Mouse (Mus musculus): ENCODE data around the gene Cebpb.
"Not testable (repeated sequence)": the region's sequence is repeated elsewhere in the genome, so short reads cannot be mapped to it uniquely, and the experiment has no call there.

Gene Cebpb

DNA sequence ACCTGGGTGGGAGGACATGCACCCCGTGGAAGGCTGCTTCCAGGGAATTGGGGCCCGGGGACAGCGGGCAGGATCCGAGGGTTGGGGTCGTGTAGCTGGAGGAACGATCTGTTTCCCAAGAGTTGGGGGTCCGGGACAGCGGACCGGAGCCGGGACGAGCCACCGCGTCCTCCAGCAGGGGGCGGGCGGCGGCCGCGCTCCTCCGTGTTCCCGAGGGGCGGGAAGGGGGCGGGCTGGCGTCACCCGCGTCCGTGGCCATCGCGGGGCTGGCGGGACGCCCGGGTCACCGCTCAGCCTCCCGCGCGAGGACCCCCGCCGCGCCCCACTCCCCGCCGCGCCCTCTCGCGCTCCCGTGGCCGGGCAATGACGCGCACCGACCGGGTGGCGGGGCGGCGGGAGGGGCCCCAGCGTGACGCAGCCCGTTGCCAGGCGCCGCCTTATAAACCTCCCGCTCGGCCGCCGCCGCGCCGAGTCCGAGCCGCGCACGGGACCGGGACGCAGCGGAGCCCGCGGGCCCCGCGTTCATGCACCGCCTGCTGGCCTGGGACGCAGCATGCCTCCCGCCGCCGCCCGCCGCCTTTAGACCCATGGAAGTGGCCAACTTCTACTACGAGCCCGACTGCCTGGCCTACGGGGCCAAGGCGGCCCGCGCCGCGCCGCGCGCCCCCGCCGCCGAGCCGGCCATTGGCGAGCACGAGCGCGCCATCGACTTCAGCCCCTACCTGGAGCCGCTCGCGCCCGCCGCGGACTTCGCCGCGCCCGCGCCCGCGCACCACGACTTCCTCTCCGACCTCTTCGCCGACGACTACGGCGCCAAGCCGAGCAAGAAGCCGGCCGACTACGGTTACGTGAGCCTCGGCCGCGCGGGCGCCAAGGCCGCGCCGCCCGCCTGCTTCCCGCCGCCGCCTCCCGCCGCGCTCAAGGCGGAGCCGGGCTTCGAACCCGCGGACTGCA lies at the start of gene Cebpb:
Gene Cebpb, plus strand, starts transcription at position 418 of the 954 bp plus-strand sequence.
- ATAC-seq (ENCODE audit: insufficient number of reproducible peaks, low FRiP score, low TSS enrichment) = peak; percentile 23; the same call in 1 of the 2 replicates

DNA sequence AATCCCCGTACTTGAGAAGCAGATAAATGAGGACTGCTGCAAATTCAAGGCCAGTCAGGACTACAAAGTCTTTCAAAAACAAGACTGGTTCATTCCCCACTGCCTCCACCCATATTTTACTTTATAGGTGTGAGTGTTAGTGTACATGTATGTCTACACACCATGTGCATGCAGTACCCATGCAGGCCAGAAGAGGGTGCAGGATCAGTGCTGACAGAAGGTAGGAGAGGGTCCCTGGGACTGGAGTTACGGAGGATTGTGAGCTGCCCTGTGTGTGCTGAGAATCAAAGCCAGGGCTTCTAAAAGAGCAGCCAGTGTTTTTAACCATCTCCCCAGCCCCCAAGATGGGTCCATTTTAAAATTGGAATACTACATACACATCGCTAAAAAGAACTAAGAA lies 48.4 kb upstream of the Cebpb start:
- no peak for ATAC-seq (ENCODE audit: insufficient number of reproducible peaks, low FRiP score, low TSS enrichment)

DNA sequence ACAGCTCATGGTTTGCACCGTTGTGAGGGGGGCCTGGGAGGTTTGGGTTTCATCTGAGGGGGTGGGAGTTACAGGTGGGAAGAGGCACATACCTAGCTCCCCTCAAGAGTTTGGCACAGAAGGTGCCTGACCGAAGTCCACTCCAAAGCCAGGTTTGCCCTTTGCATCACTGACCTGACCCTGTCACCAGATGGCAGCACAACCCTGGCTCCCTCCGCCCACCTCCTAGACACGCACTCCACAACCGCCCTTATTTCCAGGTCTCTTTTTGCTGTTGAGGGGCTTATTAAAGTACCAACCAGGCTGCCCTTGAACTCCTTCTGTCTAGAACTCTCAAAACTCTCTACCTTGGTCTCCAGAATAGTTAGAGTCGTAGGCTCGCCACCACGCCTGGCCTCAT lies 47.4 kb upstream of the Cebpb start:
- ATAC-seq (ENCODE audit: insufficient number of reproducible peaks, low FRiP score, low TSS enrichment) = no peak

DNA sequence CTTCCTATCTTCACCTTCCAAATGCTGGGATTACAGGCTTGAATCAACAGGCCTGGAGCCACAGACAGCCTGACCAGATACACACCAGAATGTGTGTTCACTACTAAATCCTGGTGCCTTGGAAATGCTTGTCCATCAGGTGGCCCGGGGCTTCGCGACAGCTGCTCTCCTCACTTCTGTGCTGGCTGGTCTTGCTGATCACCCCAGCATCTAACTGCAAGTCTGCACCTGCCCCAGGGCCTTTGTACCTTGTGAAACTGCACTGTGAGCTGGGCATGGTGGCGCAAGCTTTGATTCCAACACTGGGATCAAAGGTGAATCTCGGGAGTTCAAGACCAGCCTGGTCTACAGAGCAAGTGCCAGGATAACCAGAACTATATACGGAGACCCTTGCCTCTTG lies 46.6 kb upstream of the Cebpb start:
- no peak for ATAC-seq (ENCODE audit: insufficient number of reproducible peaks, low FRiP score, low TSS enrichment)

DNA sequence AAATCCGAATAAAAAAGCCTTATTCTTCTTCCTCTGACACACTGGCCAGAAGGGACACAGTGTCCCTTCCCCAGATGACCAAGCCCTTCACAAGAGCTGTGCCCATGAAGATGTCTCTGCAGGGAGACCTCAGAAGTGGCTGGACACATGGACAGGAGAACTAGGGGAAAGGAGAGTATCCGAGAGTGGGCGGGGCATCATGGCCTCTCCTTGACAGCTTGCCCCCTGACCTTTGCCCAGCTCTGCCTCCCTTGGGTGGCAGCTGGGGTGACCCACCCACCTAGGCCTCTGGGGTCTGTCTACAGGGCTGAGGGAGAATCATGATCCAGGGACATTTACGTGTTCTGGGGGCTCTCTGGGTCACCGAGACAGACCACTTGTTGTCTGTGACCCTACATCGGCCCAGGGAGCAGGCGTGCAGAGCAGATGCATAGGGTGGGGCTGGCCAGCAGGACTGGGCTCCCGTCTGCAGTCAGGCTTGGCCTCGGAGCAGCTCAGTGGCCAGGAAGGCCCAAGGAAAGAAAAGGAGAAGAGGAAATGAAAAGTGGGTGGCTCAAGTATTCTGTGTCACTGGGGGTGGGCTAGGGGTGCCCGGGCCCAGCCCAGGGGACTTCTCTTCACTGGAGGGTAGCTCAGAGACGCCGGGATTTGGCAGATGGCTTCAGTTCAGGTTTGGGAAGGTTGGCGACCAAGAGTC lies 45.2 kb upstream of the Cebpb start:
- ATAC-seq (ENCODE audit: insufficient number of reproducible peaks, low FRiP score, low TSS enrichment) = not testable (repeated sequence)

DNA sequence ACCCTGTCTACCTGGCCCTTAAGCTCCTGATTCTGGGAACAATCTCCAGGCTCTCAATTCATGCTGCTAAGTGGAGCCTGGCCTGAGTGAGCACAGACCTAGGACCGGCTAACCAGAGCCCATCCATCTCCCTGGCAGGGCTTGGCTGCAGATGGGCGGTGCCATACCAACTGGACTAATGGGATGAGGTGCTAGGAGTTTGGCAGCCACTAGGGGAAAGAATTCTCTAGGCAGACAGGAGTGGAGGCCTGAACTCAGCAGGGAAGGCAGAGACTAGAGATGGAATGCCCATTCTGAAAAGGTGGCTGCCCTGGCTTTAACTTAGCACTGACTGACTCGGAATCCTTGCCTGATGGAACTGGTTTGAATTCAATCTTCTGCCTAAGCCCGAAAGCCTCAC lies 42.3 kb upstream of the Cebpb start:
- ATAC-seq (ENCODE audit: insufficient number of reproducible peaks, low FRiP score, low TSS enrichment) = no peak

DNA sequence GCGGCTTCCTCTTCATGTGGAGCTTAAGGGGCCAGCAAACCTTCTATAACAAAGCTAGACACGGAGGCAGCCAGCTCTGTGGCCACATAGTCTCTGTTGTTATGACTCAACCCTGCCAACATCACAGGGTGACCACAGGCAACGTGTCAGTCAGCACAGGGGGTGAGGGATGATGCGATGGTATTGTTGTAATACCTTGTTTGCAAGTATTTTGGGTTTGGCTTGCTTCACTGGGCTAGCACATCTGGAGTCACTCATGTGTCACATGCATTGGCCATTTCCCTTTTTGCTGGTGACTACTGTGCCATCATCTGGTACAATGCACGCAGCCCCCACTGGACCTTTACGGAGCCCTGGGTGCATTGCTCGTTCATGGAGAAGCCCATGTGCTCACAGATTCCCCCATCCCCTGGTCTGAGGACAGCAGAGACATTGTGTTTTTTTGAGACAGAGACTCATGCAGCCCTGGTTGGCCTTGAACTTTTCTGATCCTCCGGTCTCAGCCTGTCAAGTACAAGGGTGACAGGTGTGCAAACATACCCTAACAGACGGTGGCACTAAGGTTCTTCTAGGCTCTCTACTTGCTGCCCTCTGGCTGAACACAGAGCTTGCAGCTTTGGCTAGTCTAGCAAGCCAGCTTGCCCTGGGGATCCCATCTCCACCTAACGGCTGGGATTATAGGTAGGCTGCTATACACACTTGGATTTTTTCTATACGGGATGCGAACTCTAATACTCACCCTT lies 39.3 kb upstream of the Cebpb start:
- no peak for ATAC-seq (ENCODE audit: insufficient number of reproducible peaks, low FRiP score, low TSS enrichment)

DNA sequence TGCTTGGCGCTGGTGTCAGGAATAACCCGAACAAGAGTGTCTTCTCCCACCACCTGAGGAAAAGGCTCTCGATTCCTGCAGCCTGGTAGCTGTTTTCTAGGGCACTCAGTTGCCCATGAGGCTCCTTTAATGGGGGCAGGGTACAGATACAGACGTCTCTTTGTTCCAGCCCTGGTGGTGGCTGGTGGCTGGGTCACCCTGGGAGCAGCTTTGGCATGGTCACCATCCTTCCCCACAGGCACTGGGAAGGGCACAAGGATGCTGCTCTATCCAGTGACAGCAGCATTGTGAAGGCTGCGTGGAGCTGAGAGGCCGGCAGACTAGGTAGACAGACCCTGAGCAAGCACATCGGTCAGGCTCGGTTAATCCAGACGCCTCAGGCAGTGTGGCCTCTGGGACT lies 37.1 kb upstream of the Cebpb start:
- no peak for ATAC-seq (ENCODE audit: insufficient number of reproducible peaks, low FRiP score, low TSS enrichment)

DNA sequence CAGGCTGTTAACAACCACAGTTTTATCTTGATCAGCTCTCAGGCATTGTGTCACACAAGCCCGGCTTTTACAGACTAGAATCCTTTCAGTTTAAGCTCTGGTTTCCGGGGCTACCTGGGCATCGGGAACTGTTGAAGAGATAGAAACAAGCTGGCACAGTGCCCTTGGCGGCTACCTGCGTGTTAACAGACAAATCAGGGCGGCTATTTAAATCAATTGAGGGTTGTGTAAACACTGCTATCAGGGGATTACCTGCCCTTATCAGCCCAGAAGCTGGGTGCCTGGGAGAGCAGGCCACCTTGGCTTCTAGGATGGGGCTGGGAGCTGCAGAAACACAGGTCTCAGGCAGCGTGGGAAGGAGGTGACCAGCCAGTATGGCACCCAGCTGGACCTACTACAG lies 36.0 kb upstream of the Cebpb start:
- ATAC-seq (ENCODE audit: insufficient number of reproducible peaks, low FRiP score, low TSS enrichment) = no peak

DNA sequence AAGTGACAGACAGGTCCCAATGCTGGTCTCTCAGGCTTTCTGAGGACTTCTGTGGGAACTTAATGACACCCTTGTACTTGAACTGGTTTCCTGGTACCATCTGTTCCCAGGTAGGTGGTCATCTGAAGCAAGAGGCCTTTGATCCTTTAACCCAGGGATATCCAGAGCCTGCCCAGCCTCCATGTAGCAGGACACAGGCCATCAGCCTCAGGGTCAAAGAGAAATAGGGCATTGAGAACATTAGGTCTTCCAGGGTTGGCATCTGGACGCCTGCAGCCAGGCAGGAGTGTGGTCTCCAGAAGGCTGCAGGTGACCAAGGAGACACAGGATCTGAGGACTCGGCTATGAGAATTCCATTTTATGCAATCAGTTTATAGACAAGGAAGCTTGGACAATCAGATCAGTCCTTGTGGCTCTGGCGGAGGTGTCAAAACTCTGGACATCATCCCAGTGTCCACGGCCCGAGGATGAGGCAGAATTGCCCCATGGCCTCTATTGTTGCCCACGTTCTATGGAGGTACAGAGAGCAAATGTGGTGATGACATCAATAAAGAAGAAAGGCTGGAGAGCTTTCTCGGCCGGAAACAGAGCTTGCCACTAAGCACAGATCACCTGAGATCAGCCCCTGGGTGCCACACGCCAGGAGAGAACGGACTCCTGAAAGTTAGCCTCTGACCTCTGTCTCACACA lies 33.7 kb upstream of the Cebpb start:
- ATAC-seq (ENCODE audit: insufficient number of reproducible peaks, low FRiP score, low TSS enrichment) = no peak

DNA sequence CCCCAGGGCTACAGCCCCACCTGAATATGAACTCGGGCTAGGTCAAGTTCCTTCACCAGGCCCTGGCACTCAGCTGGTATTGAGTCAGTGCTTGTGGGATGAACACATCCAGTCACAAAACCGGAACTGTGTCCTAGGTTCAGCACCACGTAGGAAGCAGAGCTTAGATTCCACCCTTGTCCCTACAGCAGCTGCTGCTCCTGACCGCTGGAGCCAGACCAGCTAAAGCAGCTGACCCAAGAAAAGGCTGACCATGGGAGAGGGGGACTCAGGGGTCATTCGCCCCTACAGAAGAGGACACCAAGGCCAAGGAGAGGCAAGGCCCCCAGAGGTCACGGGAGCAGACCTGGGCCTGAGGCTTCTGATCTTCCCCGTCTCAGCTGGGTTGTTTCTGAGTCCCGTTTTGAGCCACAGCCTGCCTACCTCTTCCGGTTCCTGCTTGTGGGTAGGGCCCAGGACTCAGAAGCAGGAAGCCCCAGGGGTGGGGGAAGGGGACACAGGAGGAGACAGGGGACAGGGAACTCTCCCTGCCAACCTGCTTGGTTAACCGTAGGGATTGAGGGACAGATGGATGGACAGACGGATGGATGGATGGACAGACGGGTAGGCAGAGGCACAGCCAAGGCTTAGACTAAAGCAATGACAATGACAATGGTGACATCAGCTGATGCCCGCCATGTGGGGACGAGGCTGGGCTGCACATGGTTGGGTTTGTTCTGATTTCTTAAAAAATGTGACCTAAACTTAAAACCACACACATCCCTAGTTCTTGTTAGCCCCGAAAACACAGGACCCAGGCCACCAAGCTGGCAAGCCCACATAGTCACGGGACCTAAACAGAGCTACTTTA lies 31.9 kb upstream of the Cebpb start:
- no peak for ATAC-seq (ENCODE audit: insufficient number of reproducible peaks, low FRiP score, low TSS enrichment)

DNA sequence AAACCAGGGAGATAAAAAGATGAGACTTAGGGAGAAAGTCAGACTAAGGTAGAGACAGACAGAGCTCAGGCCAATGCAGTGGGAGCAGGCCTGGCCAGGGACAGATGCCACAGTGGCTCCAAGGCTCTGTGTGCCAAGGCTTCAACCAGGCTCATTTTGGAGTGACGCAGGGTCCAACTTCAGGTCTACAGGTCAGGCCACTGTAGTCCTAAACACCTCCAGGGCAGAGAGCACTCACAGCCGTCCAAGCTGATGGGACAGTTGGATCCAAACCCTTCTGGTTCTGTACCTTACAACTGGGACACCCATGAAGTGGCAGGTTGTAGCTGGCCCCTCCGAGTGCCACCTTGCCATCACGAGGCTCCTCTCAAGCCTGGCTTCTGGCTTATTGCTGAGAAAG lies 30.7 kb upstream of the Cebpb start:
- ATAC-seq (ENCODE audit: insufficient number of reproducible peaks, low FRiP score, low TSS enrichment) = no peak

DNA sequence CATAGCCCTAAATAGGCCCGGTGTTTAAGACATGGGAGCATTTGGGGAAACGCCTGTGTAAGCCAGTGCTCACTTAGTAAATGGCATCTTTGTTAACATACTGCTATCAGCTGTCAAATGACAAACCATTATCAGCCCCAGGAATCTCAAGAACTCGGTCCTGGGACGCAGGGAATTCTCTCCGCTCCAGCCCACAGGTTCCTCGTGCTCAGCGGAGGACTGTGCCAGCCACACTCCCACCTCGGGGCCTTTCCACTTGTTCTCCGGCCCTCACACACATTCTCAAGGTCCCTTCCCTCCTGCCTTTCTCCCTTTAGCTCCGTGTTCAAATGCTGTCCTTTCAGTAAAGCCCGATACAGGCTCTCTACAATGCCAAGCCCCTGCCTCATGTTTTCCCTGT lies 30.0 kb upstream of the Cebpb start:
- no peak for ATAC-seq (ENCODE audit: insufficient number of reproducible peaks, low FRiP score, low TSS enrichment)

DNA sequence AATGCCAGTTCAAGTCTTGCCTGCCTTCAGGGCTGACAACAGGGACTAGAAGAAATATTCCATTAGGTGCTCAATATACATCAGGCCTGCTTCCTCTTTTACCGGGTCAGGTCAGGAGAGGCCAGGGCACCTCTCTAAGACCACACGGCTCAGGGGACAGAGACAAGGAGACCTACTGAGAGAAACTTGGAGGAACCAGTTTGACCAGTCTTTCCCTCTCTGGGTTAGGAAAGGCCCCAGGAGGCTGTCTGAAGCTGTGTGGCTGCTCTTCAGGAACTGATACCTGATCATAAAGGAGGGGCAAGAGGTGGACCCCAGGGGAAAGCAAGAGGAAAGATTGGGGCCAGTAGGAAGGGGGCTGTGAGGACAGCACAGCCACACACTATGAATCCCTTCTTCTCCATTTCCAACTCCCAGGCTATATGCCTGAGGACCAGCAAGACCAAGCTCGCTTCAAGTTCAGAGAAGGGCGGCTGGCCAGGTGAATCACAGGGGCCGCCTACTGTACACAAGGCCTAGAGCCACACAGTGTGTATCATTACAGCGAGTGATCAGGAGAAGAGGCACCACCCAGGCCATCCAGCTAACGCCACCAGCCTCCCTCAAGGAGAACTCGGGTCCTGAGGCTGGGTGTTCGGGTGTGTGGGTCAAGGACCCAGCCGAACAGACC lies 29.4 kb upstream of the Cebpb start:
- ATAC-seq (ENCODE audit: insufficient number of reproducible peaks, low FRiP score, low TSS enrichment) = no peak

DNA sequence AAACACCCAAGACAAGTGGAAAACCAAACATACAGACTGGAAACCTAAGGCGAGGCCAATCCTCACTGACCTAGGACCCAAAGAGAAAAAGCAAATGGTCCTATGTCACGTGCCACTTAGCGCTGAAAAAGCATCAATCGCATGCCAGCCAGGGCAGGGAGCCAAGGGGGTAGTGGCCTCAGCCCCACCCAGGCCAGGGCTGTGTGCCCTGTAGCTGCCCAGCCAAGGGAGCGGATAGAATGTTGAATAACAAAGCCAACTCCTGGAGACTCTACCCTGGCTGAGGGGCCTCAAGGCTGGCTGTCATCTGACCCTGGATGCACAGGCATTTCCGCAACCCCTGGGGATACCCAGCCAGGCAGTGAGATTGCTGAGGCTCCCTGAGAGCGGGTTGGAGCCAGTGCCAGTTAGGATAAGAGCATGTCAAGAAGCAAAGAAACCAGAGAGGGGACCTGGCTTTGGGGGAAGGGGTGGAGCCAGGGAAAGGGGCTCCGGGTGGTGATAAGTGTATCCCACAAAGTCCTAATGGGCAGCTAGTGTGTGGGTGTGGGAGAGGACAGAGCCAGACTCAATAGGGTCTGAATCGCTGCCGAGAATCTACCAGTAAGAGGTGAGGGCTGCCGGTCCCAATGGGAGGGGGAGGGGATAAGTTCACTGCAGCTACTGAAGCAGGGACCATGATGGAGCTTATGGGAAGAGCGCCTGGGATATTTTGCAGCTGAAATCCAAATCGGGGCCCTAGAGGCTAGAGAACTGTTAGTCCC lies 28.7 kb upstream of the Cebpb start:
- no peak for ATAC-seq (ENCODE audit: insufficient number of reproducible peaks, low FRiP score, low TSS enrichment)

DNA sequence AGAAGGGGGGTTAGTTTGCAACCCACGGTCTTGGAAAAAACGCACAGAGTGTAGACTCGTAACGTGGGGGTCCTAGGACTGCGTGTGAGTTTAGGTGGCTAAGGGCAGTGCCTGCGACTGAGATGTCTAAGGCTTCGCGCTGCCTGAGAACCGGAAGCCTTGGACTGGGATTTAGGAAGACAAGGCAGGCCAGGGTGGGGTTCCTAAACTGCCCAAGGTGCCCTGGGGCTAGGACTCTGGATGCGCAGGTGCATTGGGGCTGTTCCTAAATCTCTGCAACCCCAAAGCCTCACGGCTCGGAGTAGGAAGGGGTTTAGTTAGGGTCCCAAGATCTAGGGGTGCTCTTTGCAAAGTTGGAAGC lies 28.1 kb upstream of the Cebpb start:
- ATAC-seq (ENCODE audit: insufficient number of reproducible peaks, low FRiP score, low TSS enrichment) = no peak

DNA sequence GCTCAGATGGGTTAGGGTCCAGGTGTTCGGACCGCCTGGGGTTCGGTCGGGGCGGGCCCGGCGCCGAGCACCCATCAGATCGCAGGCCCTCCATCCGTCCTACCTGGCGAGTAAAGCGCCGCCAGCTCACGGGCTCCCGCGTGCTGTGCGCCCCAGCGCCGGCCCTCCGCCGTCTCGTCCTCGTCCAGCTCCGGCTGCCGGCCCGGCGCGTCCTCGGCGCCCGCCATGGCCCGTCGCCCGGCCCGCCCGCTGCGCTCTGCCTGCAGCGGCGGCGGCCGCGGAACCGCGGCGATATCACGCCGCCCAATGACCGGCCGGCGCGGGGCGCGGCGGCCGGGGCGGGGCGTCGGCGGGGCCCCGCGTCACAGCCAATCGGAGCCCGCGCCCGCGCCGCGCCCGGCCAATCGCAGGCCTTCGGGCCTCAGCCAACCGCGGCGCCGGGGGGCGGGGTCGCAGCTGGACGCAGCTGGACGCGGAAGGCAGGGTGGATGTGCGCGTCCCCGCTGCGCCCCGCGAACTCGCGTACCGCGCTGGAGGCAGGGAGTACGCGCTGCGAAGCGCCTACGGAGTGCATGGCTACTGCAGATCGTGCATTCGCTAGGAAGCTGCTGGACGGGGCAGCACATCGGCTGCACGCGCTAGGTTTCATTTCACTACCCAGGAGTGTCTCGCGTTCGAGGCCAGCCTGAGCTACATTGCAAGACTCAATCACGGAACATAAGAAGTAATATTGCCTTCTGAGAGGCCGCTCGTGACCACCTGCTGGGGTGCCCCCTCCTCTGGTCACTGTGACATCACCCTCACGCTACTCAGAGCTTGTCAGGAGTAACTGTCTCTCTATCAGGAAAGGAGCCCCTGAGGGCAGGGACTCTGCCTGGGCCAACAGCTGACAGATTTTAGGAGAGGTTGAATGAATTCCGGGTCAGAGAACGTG lies 27.2 kb upstream of the Cebpb start, which contains the start of gene Gm20431:
Gene Gm20431, minus strand, starts transcription at position 227 of the 934 bp plus-strand sequence.
- ATAC-seq (ENCODE audit: insufficient number of reproducible peaks, low FRiP score, low TSS enrichment) = peak; percentile 90
